Mouse (Mus musculus): Measurements from ENCODE around the gene Pcbp3.
"Not testable (repeated sequence)": the region's sequence is repeated elsewhere in the genome, so short reads cannot be mapped to it uniquely, and the experiment has no call there.

Pcbp3 gene

DNA sequence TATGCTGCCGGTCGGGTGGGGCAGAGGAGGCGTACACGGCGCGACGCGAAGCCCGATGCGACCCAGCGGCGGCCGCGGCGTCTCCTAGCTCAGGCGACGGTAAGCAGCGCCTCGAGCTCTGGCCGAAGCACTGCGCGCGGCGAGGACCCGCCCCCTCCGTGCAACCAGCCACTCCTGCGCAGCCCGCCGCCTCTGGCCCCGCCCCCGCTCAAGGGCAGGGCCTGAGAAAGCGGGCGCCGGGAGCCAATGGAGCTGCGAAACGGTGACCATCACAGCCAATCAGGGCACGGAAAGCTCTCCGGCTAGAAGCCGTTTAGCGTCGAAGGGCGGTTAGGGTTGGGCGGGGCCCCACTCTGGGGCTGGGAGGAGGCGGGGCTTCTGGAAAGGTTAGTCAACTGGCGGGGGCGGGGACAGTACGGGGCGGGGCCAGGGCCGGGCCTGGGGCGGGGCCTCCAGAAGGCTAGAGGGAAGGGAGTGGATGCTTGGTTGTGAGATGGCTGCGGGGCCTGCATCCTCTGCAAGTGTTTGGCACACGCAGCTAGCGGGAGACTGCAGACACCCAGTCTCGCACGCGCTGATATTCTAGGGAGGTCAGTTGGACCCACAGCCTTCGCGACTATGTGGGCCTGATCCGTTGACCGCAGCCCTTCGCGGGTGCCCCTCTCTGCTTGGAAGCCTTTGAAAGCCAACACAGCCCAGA is at the start of gene Pcbp3:
Gene Pcbp3, minus strand, starts transcription at position 98 of the 700 bp plus-strand sequence.
- peak; percentile 100 for DNase-seq

DNA sequence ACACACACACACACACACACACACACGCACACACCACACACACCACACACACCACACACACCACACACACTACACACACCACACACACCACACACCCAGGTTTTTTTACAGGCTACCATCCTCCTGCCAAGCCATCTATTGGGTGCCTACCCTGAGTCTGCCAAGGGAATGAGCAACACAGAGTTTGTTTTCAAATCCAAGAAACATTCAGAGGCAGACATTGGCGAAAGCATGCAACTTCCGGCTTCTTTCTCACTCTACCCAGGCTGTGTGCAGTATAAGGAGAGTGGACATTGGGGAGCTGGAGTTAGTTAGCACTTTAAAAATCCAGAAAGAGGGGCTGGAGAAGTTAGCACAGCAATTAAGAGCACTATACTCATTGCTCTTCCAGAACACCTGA is 47.0 kb upstream of the Pcbp3 start:
- no peak for DNase-seq

DNA sequence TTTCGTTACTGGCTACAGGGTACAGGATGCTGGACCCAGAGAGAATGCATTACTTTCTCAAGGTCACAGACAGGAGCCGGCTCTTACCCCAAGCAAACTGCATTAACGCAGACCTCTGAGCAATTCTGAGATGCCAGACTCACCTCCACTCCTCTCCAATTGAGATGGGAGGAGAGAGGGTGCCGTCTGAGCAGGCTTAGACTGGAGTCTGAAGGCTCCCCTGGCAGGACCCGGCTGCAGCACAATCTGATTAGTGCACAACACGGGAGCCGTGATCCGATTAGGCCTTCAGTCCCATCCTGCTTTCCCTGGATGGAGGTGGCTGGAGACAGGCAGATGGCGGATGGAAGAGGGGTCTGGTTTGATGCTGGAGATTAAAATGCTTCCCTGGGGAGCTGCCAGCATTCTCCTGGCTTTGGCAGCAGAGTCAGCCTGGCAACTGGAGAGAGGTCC is 46.4 kb upstream of the Pcbp3 start:
- DNase-seq: peak; percentile 89

DNA sequence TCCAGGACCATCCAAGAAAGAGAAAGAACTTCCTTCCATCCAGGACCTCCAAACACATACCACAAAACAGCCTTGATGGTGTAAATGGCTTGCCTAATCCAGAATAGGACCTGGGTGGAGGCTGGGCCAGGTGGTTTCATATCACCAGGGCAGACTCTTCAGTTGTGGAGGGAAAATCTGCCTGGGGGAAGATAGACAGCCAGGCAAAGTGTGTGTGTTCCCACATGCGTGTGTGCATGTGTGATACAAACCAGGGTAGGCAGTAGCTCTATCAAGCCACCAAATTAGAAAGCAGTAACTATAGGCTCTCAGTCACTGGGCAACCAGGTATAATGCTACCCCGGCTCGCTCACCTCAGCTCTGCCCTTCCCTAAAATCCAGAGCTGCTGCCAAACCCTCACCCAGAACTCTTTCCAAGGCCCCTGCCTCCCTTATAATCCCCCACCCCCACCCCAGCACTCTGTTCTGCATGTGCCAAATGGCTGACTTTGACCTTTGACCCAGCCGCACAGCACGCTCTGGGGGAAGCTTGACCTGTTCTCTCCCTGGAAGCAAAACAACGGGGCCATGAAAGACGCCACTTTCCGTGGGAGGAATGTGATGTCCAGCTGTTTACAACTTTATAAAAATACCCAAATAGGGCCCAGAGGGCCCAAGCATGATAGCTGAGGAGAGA is 45.9 kb upstream of the Pcbp3 start:
- DNase-seq: peak; percentile 40

DNA sequence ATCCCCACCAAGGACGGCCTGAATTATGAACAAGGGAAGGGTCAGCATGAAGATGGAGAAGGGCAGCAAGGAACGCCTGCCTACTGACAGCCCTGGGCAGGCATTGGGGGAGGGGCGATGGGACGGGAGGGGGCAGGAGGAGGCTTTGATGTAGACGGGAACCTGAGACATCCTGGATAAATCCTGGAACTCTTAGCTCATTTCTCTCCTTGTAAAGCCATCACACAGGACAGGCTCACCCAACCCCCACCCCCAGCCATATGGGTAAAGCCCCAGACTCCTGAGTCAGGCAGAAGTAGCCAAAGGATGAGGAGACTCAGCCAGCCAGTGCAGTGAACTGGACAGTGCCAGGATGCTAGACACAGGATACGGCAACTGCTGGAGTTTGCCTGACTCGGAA is 43.2 kb upstream of the Pcbp3 start:
- no peak for DNase-seq

DNA sequence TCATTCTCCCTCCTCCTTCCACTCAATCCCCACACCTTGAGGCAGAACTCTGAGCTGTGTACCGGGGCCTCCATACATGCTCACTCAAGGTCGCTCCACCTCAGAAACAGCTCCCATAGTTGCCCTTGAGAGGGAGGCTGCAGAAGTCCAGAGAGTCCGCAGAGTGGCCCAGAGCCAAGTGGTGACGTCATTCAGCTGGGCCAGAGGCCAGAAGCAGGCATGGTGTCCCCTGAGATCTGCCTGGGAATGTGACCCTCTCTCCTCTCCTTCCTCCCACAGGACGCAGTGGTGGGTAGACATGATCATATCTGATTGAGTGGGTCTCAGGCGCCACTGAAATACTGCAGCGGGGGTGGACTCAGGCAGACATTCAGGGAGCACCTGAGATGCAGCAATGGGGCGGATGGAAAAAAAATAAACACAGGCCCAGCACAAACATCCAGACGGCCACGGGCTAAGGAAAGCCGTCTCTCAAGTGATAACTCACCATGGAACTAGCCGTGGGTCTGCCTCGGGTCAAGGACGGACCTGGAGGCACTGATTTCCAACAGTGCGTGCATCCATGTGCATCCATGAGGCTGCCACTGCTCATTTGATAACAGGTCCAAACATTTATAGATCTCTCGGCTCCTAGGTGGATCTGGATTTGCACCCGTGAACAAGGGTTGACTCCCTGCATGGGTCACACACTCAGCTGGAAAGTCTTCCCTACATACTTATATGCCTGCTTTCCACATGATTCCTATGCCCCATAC is 36.2 kb upstream of the Pcbp3 start:
- DNase-seq: peak; percentile 76

DNA sequence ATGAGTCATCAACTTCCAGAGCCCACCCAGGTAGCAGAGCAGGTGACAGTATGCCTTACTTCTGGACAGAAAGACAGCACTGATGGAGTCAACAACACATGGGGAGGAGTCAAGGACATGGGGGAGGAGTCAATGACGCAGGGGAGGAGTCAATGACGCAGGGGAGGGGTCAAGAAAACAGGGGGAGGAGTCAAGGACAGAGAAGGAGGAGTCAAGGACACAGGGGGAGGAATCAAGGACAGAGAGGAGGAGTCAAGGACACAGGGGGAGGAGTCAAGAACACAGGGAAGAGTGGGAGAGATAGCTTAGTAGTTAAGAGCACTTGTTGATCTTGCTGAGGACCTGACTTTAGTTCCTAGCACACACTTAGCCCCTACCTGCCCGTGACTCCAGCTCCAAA is 30.8 kb upstream of the Pcbp3 start:
- no peak for DNase-seq

DNA sequence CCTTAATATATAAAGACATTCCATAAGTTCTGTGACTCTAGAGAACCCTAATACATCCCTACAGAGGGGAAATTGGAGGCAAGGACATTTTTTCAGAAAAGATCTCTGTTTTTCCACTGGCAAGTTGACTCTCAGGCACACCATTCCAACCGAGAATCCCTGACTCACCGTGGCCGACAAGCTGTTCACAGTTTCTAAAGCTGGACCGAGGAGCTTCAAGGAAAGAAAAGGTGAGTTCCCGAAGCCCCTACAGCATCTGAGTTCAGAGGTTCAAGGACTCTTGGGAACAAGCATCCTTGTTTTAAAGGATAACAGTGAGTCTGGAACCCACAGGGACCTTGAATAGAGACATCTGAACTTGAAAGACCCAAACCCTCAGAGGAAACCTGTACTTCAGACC is 26.9 kb upstream of the Pcbp3 start:
- DNase-seq: no peak

DNA sequence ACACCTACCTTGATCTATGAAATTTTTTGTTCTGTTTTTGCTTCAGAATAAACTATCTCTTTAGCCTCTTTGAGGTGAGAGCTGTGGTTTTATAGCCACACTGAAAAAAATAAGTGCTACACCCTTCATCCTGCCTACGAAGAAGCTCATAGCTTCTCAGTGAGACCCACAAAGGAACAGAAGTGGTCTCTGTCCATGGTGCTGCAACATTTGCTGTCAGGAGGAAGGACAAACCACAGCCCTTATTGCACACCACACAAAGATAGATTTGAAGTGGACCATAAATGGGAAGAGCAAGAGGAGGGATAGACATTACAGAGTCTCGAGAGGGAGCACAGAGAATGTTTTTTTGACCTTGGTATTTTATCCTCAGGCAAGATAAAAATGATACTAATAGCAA is 16.4 kb upstream of the Pcbp3 start:
- no peak for DNase-seq

DNA sequence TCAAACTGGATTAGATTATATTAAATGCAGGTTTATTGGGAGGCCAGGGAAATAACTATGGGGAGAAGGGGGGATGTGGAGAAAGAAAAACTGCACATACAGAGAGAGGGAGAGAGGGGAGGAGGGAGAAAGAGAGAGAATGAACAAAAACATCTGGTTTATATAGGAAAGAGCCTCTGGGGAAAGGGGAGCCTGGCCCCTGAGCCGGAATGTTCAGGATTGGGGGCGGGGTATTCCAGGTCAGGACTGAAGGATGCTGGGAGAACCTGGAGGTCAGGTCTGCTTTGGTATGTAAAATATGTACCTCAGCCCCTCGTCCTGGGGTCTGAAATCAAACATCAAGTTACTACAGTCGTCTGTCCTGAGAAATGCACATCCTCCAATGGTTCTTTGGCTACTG is 15.0 kb upstream of the Pcbp3 start:
- DNase-seq: no peak

DNA sequence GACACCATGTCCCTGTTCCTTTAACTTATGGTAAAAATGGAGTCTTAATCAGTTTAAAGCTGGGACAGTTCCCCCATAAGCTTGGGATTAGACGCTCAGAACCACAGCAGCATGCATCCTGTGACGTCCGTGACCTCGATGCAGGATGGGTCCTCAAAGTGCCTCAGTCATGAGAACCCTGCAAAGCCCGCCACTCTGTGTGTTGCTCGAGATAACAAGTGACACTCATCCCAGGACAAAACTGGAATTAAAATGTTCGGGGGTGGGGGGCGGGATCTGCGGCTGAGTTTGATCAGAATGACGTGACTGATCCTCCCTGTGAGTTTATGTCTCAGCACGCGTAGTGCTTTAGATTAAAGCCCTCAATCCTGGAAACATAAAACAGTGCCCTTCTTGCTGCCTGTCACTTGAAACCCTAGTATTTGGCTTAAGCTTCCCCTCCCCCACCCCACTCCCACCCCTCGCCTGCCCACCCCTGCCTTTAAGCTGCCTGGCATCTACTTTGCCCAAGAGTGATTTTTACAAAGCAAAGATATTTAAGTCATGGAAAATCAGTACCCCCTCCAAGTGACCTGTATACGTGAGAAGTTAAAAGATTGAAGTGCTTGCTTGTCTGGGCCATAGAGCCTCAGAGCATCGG is 12.2 kb upstream of the Pcbp3 start:
- DNase-seq: no peak

DNA sequence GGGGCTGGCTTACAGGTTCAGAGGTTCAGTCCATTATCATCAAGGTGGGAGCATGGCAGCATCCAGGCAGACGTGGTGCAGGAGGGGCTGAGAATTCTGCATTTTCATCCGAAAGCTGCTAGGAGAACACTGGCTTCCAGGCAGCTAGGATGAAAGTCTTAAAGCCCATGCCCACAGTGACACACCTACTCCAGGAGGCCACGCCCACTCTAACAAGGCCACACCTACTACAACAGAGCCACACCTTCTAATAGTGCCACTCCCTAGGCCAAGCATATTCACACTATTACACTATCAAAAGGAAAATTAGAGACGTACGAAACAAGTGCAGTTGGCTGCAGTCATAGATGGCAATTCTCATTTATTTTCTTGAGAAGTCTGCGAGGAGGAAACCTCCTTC is 10.6 kb upstream of the Pcbp3 start:
- DNase-seq: not testable (repeated sequence)

DNA sequence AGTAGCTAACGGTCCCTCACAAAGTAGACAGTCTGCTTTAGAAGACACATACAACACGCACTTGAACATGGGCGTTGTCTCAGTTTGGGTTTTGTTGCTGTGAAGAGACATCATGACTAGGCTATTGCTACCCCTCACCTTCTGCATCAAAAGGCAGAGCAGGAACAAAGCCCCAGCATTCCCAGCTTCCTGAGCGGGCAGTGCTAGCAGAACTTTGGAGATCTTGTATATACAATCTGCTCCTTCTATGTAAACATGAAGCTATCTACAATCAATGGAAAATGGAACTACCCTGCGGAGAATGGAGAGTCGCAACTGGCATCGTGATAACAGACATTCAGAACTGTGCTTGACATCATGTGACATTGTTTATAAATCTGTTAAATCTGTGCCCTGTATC is 9.3 kb upstream of the Pcbp3 start:
- DNase-seq: no peak

DNA sequence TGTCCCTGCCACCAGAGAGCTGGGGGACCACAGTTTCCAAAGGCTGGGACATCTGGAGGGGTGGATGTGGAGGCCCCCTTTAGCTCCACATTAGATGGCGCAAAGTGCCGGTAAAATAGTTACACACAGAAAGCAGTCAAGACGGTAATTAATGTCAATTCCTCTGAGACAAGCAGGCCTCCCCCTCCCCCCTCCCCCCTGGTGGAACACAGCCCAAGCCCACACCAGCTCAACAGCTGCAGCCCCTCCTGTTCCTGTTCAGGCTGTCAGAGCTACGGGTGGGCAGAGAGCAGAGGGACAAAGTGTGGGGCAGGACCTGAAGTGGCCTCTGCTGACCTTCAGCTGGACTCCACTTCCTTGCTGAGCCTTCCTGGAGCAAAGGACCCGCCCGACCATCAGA is 2.7 kb upstream of the Pcbp3 start:
- DNase-seq: peak; percentile 30

DNA sequence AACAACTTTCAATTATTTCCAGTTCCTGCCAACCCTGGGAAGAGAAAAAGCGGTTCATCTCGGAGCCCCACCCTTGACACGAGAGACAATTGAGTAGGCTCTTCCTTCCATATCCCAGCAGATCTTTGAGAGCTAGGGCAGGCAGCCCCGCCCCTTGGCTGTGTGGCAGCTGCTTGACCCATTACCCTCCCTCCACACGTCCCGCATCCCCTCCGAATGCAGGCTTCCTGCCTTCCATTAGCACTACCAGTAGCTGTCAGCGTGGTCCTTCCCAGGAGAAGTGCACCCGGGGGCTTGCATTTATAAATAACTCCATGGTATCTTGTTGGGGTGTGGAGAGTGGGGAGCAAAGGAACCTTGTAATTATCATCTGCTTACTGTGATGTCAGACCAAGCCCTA is 2.3 kb upstream of the Pcbp3 start:
- peak; percentile 46 for DNase-seq

DNA sequence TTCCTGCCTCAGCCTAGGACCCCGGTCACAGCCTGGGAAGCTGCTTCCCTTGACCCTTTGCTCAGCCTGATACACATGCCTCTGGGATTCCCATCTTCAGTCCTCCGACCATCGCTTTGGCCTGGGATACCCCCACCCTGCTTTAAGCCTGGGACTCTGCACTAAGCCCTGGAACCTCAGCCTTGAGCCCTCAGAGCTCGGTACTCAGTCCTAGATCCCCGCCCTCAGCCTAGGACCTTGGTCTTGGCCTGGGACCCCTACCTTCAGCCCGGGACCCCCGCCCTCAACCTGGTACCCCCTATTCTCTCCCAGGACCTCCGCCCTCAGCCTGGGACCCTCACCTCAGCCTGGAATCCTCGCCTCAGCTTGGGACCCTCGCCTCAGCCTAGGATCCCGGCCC is 531 bp downstream of the Pcbp3 start:
- no peak for DNase-seq

DNA sequence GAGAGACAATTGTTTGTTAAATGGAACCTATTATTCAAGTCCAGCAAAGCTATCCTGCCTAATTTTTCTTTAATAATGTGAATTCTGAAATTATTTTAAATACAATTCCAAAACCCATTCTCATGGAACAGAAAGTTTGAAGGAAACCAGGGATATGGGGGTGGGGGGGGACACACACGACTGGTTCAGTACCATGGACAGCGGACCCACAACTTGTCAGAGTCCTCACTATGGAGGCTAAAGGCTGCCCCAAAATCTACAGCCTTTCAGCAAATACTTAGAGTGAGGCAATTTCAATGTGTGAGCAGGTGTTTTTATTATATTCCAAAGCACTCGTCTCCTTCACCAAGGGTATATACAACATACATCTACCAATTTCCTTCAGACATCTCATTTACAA is 3.5 kb downstream of the Pcbp3 start:
- DNase-seq: no peak

DNA sequence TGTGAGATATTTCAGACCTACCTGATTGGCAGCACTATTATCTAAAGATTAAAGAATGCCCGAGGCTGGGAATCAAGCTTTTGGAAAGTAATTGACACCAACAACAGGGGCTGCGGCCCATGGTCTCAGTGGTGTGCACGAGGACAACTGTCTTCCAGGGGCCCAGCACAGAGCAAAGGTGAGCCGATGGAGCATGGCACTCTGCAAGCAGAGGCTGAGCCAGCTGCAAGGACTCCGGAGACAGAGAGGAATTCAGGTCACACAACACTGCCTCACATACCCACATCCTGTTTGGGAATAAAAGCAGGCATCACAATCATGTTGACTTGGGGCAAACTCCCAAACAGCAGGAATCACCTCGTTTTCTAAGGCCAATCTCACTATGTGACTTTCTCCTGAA is 5.5 kb downstream of the Pcbp3 start:
- DNase-seq: no peak

DNA sequence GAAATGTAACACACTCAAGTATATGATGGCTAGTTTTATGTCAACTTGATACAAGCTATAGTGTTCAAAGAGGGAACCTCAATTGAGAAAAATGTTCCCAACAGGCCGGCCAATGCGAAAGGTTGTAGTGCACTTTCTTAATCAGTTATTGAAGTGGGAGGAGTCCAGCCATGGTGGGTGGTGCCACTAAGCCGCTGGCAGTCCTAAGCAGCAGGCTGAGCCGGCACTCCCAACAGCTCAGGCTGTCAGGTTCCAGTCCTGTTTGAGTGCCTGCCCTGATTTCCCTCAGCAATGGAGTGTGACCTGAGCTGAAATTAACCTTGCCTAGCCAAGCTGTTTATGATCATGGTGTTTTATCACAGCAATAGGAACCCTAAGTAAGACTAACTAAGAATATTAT is 20.6 kb downstream of the Pcbp3 start:
- DNase-seq: no peak

DNA sequence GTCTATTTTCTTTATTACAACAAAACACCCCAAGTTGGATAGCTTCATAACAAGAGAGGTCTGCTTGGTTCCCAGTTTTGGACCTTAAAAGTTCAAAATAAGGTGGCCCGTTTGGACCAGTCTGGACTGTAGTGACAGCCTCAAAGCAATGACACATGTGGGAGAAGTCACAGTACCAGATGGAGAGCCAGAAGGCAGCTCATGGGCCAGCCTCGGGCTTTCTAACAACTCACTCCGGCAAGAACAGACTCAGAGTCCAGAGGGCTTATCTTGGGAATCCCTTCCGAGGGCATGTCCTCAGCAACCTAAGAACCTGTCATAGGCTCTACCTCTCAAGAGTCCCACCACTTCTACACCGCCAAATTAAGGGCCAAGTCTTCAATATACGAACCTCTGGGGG is 24.9 kb downstream of the Pcbp3 start:
- peak; percentile 45 for DNase-seq

DNA sequence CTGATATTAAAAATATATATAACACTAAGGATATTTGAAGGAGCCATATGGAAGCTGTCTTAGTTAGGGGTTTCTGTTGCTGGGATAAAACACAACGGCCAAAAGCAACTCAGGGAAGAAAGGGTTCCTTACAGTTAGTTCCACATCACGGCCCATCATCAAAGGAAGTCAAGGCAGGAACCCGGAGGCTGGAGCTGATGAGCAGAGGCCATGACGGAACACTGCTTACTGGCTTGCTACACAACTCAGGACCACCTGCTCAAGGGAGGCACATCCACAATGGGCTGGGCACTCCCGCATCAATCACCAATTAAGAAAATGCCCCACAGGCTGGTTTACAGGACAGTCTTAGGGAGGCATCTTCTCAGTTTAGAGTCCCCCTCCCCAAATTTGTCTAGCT is 26.9 kb downstream of the Pcbp3 start:
- no peak for DNase-seq

DNA sequence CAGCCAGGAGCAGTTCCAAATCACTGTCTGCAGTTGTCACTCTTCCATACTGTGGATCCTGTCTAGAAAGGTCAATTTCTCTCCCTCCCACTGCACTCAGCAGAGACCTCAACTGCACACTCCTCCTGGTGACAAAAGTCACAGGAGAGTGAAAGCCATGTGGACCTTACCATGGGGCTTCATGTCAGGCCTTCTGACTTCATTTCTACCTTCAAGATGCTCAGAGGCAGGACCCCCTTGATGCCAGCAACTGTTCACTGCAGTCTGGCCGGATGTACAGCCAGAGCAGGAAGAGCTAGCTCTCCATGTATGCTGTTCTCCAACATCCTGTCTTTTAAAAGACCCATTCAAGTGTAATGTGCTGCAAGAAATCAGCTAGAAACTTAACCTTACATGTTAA is 29.9 kb downstream of the Pcbp3 start:
- DNase-seq: peak; percentile 57

DNA sequence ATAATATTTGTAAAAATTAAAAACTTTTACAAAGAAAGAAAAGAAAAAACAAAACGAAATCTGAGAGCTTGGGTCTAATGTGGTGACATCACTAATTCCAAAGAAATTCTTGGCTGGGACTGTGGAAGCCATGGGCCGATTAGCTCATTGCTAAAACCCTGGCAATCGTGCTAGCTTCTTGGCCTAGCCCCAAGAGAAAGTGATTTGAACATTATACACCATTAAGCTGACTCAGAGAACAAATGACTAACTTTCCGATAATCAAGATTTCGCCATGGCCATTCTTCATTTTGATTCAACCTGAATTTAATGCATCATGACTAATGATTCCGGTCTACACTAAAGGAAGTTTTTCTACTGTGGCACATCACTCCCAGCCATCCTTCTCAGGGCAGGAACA is 30.6 kb downstream of the Pcbp3 start:
- peak; percentile 42 for DNase-seq

DNA sequence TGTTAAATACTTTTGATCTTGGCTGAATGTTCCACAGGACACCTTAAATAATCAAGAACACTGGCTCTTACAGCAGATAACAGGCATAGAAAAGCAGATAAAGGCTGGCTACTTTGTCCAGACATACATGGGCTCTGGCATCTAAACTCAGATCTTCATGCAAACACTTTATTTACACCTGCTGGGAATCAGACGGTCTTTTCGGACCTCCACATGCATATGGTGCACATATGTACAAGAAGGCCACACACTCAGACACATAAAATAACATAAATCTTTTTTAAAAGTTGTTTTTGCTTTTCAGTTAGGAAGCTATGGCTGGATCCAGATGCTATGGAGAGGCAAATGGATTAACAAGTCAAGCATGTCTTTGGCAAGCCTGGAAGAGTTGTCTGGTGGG is 37.2 kb downstream of the Pcbp3 start:
- no peak for DNase-seq
